Mouse (Mus musculus): ENCODE measurements at regions not wholly inside any gene's neighbourhood (a gene's known extent, or its start where the extent isn't known, plus 50 kb on each side); places are given as distances from the start of the nearest gene placed in this dataset.

DNA sequence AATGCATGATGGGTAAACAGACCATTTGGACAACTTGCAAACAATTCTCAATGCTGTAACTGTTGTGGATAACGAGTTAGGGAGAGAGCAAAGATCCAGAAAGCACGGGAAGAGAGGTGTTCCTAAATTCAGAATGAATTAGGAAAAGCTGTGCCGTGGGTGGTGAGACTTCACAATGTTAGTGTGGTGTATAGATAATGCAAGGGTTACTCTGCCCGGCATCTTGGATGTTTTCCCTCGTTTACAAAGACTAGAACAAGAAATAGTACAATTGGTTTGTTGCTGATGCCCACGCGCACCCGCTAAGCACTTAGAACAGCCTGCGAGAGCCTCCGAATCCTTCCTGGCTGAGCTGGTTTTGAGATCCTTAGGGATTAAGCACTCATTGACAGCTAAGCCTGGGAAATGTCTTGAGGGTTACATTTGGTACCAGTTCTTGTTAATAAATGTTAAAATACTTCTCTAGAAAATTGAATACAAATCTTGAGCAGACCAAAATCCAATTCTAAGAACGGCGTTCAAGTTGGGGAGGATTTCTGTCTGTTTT is 413.1 kb downstream of the Epha4 start:
- TF ChIP-seq GATA1 (IDR thresholded peaks at IDR 0.05; ENCODE audit: borderline replicate concordance, low read length) (no peak), FLI1 (IDR thresholded peaks at IDR 0.05; ENCODE audit: low read length) (no peak)
